Mouse (Mus musculus) C2C12 (cell line): ENCODE data around the gene Hist1h1d.

ENCODE experiments used
- CEBPB ChIP-seq: IDR thresholded peaks from one replicate; pipeline ENCODE4 v1.6.1; 2011; ENCODE audit warnings: low read depth, mild to moderate bottlenecking, control low read depth, moderate library complexity
- CTCF ChIP-seq: IDR thresholded peaks from one replicate; pipeline ENCODE4 v1.5.1; 2011; ENCODE audit not compliant: control insufficient read depth, insufficient read depth, insufficient read length
- MAX ChIP-seq: IDR thresholded peaks from one replicate; pipeline ENCODE4 v1.6.1; 2011; ENCODE audit warnings: mild to moderate bottlenecking, control low read depth

DNA sequence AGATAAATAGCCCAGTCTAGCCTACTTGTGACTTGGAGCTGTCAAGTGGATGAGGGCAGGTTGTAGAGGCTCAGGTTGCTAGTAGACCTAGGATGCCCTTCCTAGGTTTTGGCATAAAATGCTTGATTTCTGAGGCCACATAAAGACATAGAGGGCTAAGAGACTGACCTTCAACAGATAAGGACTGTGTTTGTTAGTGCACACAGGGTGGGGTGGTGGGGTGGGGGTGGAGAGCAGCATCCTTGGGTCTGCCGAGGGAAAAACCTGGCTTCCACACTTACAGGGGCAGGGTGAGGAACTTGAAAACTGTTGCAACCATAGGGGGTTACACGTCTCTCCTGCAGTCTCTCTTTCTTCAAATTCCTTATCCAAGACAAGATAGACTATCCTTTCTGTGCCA is 42.1 kb downstream of the Hist1h1d start:
- TF ChIP-seq CTCF = no peak
- no peak for TF ChIP-seq MAX
- no peak for TF ChIP-seq CEBPB
